Mouse (Mus musculus) midbrain, embryonic 16.5 days (tissue): ENCODE results near the gene Gm3409. TPM values are rescaled to one million over a fixed set of nuclear protein-coding genes. Genes with fewer than 3 reads are reported as not detected.
"Not testable (repeated sequence)": the region's sequence is repeated elsewhere in the genome, so short reads cannot be mapped to it uniquely, and the experiment has no call there.

Experiments
- ATAC-seq: fragments of 200-750 bp; cut with Nextera tagmentation; 2 replicates; pipeline ENCODE4 v1.8.0; 2017; ENCODE audit warnings: moderate TSS enrichment
- H3K27ac ChIP-seq: fragments of 300-500 bp; sonication (generic); 2 replicates; pipeline ENCODE4 v1.5.1; 2014; ENCODE audit warnings: mild to moderate bottlenecking, low read length, mixed read lengths
- H3K27me3 ChIP-seq: fragments of 300-500 bp; sonication (generic); 2 replicates; pipeline ENCODE4 v1.6.1; 2014; ENCODE audit warnings: low read depth, low read length, mixed read lengths; ENCODE audit not compliant: control insufficient read depth, insufficient read depth
- H3K36me3 ChIP-seq: fragments of 300-500 bp; sonication (generic); 2 replicates; pipeline ENCODE4 v1.6.1; 2014; ENCODE audit warnings: mild to moderate bottlenecking, low read length, moderate library complexity, mixed read lengths; ENCODE audit not compliant: control insufficient read depth, insufficient read depth
- H3K4me1 ChIP-seq: fragments of 300-500 bp; sonication (generic); 2 replicates; pipeline ENCODE4 v1.6.1; 2014; ENCODE audit warnings: mild to moderate bottlenecking, low read length, mixed read lengths; ENCODE audit not compliant: control insufficient read depth, insufficient read depth
- H3K4me2 ChIP-seq: fragments of 300-500 bp; sonication (generic); 2 replicates; pipeline ENCODE4 v1.6.1; 2014; ENCODE audit warnings: mild to moderate bottlenecking, low read length, mixed read lengths
- H3K4me3 ChIP-seq: fragments of 300-500 bp; sonication (generic); 2 replicates; pipeline ENCODE4 v1.5.1; 2014; ENCODE audit warnings: low read depth, mild to moderate bottlenecking, low read length, moderate library complexity, mixed read lengths
- H3K9ac ChIP-seq: fragments of 300-500 bp; sonication (generic); 2 replicates; pipeline ENCODE4 v1.6.1; 2014; ENCODE audit warnings: low read depth, low read length, mixed read lengths
- H3K9me3 ChIP-seq: fragments of 300-500 bp; sonication (generic); replicated peaks from 2 replicates; pipeline ENCODE4 v1.6.1; 2014; ENCODE audit warnings: mild to moderate bottlenecking, low read length, mixed read lengths; ENCODE audit not compliant: control insufficient read depth, poor library complexity, severe bottlenecking
- WGBS: fragments of 180-500 bp; shearing (Covaris S2); extraction: QIAGEN DNeasy Blood & Tissue Kit; methylation state at CpG from one replicate; pipeline ENCODE4 v1.1.7; 2014; 5-methylcytosine and 5-hydroxymethylcytosine counted together
- polyA plus RNA-seq: library from polyadenylated mRNA; unstranded; fragments of >200 nt; fragmentation: Nextera tagmentation; extraction: Ambion mirVana; gene quantifications from 2 replicates; pipeline ENCODE4 v1.2.1, GENCODE M21; 2015

The Gm3409 gene
- polyA plus RNA-seq, 1 experiment from 2014 or later, result not detected

DNA sequence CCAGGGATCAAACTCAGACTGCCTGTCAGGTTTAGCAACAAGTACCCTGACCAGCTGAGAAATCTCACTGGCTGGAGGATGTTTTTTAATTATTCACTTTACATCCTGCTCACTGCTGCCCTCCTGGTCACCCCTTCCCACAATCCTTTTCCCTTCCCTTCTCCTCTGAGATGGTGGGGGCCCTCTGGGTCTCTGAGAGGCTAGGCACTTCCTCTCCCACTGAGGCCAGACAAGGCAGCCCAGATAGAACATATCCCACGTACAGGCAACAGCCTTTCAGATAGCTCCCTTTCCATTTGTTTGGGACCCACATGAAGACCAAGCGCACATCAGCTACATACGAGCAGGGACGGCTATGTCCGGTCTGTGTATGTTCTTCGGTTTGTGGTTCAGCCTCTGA lies 32.7 kb downstream of the Gm3409 start:
- H3K4me2 ChIP-seq, H3K27ac ChIP-seq, H3K27me3 ChIP-seq, H3K4me1 ChIP-seq, H3K36me3 ChIP-seq, H3K9me3 ChIP-seq, H3K9ac ChIP-seq, ATAC-seq, H3K4me3 ChIP-seq: not testable (repeated sequence)
- 88% methylated on average over 6 of the region's 6 CpGs for WGBS

GRCm38 (mm10) chr5:146571830-146572734 lies 34.6 kb downstream of the Gm3409 start:
- ATAC-seq, result peak; percentile 71
- not testable (repeated sequence) for H3K4me1 ChIP-seq, H3K27ac ChIP-seq, H3K27me3 ChIP-seq, H3K4me2 ChIP-seq, H3K9me3 ChIP-seq, H3K4me3 ChIP-seq, H3K36me3 ChIP-seq, H3K9ac ChIP-seq
- WGBS, result 49% methylated on average over 6 of the region's 6 CpGs

GRCm38 (mm10) chr5:146572735-146573042 lies 35.2 kb downstream of the Gm3409 start:
- not testable (repeated sequence) for H3K27me3 ChIP-seq, H3K9me3 ChIP-seq, ATAC-seq, H3K9ac ChIP-seq, H3K4me1 ChIP-seq, H3K4me2 ChIP-seq, H3K36me3 ChIP-seq, H3K4me3 ChIP-seq, H3K27ac ChIP-seq
- 93% methylated on average over 4 of the region's 4 CpGs for WGBS

GRCm38 (mm10) chr5:146576668-146577067 lies 39.2 kb downstream of the Gm3409 start:
- ATAC-seq, result no peak
- H3K27me3 ChIP-seq, result no peaks in the 10 kb centered on the region
- H3K36me3 ChIP-seq, result no peaks in the 10 kb centered on the region
- H3K9ac ChIP-seq, result no peak overlapping the region
- H3K4me3 ChIP-seq, result no peak overlapping the region
- H3K27ac ChIP-seq, result no peak overlapping the region
- no peak overlapping the region for H3K4me2 ChIP-seq
- no peaks in the 10 kb centered on the region for H3K4me1 ChIP-seq
- H3K9me3 ChIP-seq, result no peaks in the 10 kb centered on the region
- 90% methylated on average over 3 of the region's 3 CpGs for WGBS

DNA sequence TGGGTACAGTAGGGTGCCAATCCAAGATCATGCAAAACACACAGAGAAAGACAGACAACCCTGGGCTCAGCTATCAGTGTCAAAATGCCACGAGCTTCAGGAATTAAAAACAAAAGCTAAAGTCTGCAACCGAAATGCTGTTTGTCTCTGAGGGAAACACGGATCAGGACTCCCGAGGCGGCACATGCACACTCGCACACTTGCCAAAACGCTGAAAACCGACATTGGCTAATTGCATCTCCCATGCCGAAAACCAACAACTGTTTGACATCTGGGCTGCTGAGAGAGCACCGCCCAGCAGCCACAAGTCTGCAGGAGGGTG lies 46.7 kb downstream of the Gm3409 start:
- peak overlapping the region; percentile 70 for H3K27ac ChIP-seq
- peak overlapping the region; percentile 86 for H3K4me2 ChIP-seq
- H3K4me1 ChIP-seq, result peaks cover 10% of the 10 kb centered on the region; the same call in 1 of the 2 replicates
- 5% methylated on average over 10 of the region's 10 CpGs for WGBS
- peak overlapping the region; percentile 74 for H3K4me3 ChIP-seq
- H3K36me3 ChIP-seq, result no peaks in the 10 kb centered on the region
- no peaks in the 10 kb centered on the region for H3K9me3 ChIP-seq
- ATAC-seq, result peak; percentile 63
- peak overlapping the region; percentile 86 for H3K9ac ChIP-seq
- H3K27me3 ChIP-seq, result no peaks in the 10 kb centered on the region; the same call in 1 of the 2 replicates

DNA sequence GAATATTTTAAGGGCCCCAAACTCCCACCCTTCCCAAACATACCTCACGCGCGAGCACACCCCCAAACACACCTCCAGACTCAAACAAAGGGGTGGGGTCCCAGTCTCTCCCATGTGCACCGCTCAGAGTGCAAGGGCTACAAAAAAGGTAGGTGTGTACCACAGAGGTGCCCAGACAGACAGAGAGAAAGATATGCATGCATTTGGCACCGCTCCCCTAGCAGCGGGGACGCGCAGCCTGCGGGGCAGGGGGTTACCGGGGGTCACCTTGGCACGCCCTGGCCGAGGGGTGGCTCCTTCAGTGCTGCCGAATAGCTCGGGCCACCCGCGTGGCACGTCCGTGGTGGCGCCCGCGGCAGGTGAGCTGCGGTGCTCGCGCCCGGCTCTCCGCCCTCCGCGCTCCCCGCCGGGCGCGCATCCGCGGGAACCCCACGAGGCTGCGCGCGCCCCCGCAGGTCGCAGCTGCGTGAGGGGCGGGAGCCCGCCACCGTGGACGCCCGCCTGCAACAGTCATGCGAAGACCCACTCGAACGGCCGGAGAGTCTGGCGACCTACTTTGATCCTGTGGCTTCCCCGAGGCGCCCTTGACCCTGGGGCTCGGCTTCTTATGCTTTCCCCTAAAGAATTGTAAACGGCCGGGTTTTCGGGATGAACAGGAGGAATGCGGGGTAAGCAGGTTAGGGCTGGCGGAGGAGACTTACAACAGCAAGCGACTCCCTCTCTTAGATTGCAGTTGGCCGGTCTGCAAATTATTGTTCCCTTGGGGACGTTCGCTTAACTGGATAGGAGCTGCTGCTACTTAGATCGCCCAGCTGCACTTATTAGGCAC lies 47.2 kb downstream of the Gm3409 start, which contains the start of gene Gpr12:
Gpr12 (minus strand) TSS at position 762 of the 829 bp plus-strand sequence.
- peak within 1 kb of the TSS; percentile 74 for H3K4me3 ChIP-seq
- ATAC-seq, result peak; percentile 82
- under 1% methylated on average over 54 of the region's 64 CpGs for WGBS
- H3K36me3 ChIP-seq, result no peaks in the 10 kb centered on the region
- no peaks in the 10 kb centered on the region; the same call in 1 of the 2 replicates for H3K27me3 ChIP-seq
- H3K9me3 ChIP-seq, result no peaks in the 10 kb centered on the region
- H3K27ac ChIP-seq, result peak within 1 kb of the TSS; percentile 70
- peaks cover 10% of the 10 kb centered on the region; the same call in 1 of the 2 replicates for H3K4me1 ChIP-seq
- peak within 1 kb of the TSS; percentile 86 for H3K9ac ChIP-seq
- peak within 1 kb of the TSS; percentile 86 for H3K4me2 ChIP-seq

DNA sequence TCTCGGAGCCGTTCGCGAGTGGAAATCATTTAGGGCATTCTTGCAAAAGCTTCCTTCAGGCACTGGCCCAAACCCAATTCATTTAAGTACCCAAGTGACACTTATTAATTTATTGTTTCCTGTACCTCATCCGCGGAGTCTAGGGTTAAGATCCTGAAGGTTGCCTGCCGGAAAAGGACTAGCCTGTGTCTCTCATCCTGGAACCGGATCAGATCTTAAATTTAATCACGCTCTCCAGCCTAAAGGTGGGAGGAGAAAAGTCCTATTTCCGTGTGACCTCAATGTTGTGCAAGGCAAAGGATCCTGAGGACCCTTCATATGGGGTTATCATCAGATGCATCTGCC lies 47.8 kb downstream of the Gm3409 start:
- Histone ChIP-seq H3K4me2 (peak overlapping the region; percentile 86), H3K4me3 (peak overlapping the region; percentile 74), H3K9me3 (no peaks in the 10 kb centered on the region), H3K4me1 (peaks cover 10% of the 10 kb centered on the region; the same call in 1 of the 2 replicates), H3K27me3 (no peaks in the 10 kb centered on the region; the same call in 1 of the 2 replicates), H3K36me3 (no peaks in the 10 kb centered on the region), H3K27ac (peak overlapping the region; percentile 70; the same call in 1 of the 2 replicates), H3K9ac (peak overlapping the region; percentile 86)
- ATAC-seq, result peak; percentile 12; the same call in 1 of the 2 replicates
- WGBS, result 9% methylated on average over 10 of the region's 10 CpGs

GRCm38 (mm10) chr5:146586357-146587070 lies 49.1 kb downstream of the Gm3409 start:
- Histone ChIP-seq H3K4me1 (peaks cover 10% of the 10 kb centered on the region; the same call in 1 of the 2 replicates), H3K9ac (no peak overlapping the region), H3K27ac (no peak overlapping the region), H3K4me2 (no peak overlapping the region), H3K27me3 (peaks cover 2% of the 10 kb centered on the region; the same call in 1 of the 2 replicates), H3K9me3 (no peaks in the 10 kb centered on the region), H3K36me3 (no peaks in the 10 kb centered on the region), H3K4me3 (no peak overlapping the region)
- ATAC-seq, result no peak
- 70% methylated on average over 8 of the region's 8 CpGs for WGBS
